Mouse (Mus musculus): ENCODE measurements around the gene Gatb. TPM values are rescaled to one million over a fixed set of nuclear protein-coding genes. Genes with fewer than 3 reads are reported as not detected.

The Gatb gene
- polyA plus RNA-seq, 1 experiment from 2014 or later, result 32.1 TPM

GRCm38 (mm10) chr3:85603811-85604210, 29.9 kb downstream of the Gatb start:
- Histone ChIP-seq H3K27ac (no peak overlapping the region), H3K4me1 (replicated peaks) (peaks cover 5% of the 10 kb centered on the region; the same call in 1 of the 2 replicates), H3K9ac (no peak overlapping the region), H3K9me3 (no peaks in the 10 kb centered on the region), H3K36me3 (no peaks in the 10 kb centered on the region), H3K27me3 (replicated peaks) (no peaks in the 10 kb centered on the region), H3K4me2 (replicated peaks) (no peak overlapping the region), H3K4me3 (replicated peaks) (no peak overlapping the region)
- no peak for ATAC-seq
- WGBS, result 95% methylated on average over 1 of the region's 1 CpGs

GRCm38 (mm10) chr3:85606912-85607311, 33.0 kb downstream of the Gatb start:
- H3K27ac ChIP-seq, result no peak overlapping the region
- no peak overlapping the region for H3K4me2 ChIP-seq (replicated peaks)
- ATAC-seq, result no peak
- no peaks in the 10 kb centered on the region for H3K27me3 ChIP-seq (replicated peaks)
- H3K4me1 ChIP-seq (replicated peaks), result peaks cover 2% of the 10 kb centered on the region; the same call in 1 of the 2 replicates
- no peaks in the 10 kb centered on the region for H3K9me3 ChIP-seq
- H3K36me3 ChIP-seq, result no peaks in the 10 kb centered on the region
- 89% methylated on average over 3 of the region's 3 CpGs for WGBS
- H3K4me3 ChIP-seq (replicated peaks), result no peak overlapping the region
- H3K9ac ChIP-seq, result no peak overlapping the region

GRCm38 (mm10) chr3:85607753-85608152, 33.8 kb downstream of the Gatb start:
- WGBS, result 87% methylated on average over 2 of the region's 2 CpGs
- Histone ChIP-seq H3K36me3 (no peaks in the 10 kb centered on the region), H3K4me1 (replicated peaks) (no peaks in the 10 kb centered on the region), H3K4me3 (replicated peaks) (no peak overlapping the region), H3K4me2 (replicated peaks) (no peak overlapping the region), H3K27ac (no peak overlapping the region), H3K9me3 (no peaks in the 10 kb centered on the region), H3K9ac (no peak overlapping the region), H3K27me3 (replicated peaks) (no peaks in the 10 kb centered on the region)
- ATAC-seq, result no peak

GRCm38 (mm10) chr3:85616389-85616788, 42.5 kb downstream of the Gatb start:
- Histone ChIP-seq H3K27me3 (replicated peaks) (no peaks in the 10 kb centered on the region), H3K4me1 (replicated peaks) (no peaks in the 10 kb centered on the region), H3K9me3 (no peaks in the 10 kb centered on the region), H3K4me2 (replicated peaks) (no peak overlapping the region), H3K9ac (no peak overlapping the region), H3K36me3 (no peaks in the 10 kb centered on the region), H3K4me3 (replicated peaks) (no peak overlapping the region), H3K27ac (no peak overlapping the region)
- ATAC-seq, result no peak
- WGBS, result 91% methylated on average over 1 of the region's 1 CpGs

- Histone ChIP-seq H3K27ac (no peak overlapping the region), H3K36me3 (no peaks in the 10 kb centered on the region), H3K9me3 (no peaks in the 10 kb centered on the region), H3K4me1 (replicated peaks) (no peaks in the 10 kb centered on the region), H3K9ac (no peak overlapping the region), H3K4me2 (replicated peaks) (no peak overlapping the region), H3K4me3 (replicated peaks) (no peak overlapping the region), H3K27me3 (replicated peaks) (no peaks in the 10 kb centered on the region)
- 84% methylated on average over 6 of the region's 6 CpGs for WGBS
- ATAC-seq, result no peak
Observed at GRCm38 (mm10) chr3:85618885-85619284, 45.0 kb downstream of the Gatb start.

GRCm38 (mm10) chr3:85619345-85619744, 45.4 kb downstream of the Gatb start:
- WGBS, result 92% methylated on average over 5 of the region's 5 CpGs
- H3K9ac ChIP-seq, result no peak overlapping the region

GRCm38 (mm10) chr3:85619751-85620150, 45.8 kb downstream of the Gatb start:
- H3K9ac ChIP-seq, result no peak overlapping the region
- no peak overlapping the region for H3K27ac ChIP-seq
- WGBS, result 93% methylated on average over 1 of the region's 1 CpGs
- H3K36me3 ChIP-seq, result no peaks in the 10 kb centered on the region
- H3K4me2 ChIP-seq (replicated peaks), result no peak overlapping the region
- H3K9me3 ChIP-seq, result no peaks in the 10 kb centered on the region
- no peaks in the 10 kb centered on the region for H3K27me3 ChIP-seq (replicated peaks)
- ATAC-seq, result no peak
- no peaks in the 10 kb centered on the region for H3K4me1 ChIP-seq (replicated peaks)
- no peak overlapping the region for H3K4me3 ChIP-seq (replicated peaks)

More at GRCm38 (mm10) chr3:85619345-85619744, 45.4 kb downstream of the Gatb start:
- no peak for ATAC-seq
- Histone ChIP-seq H3K9me3 (no peaks in the 10 kb centered on the region), H3K4me2 (replicated peaks) (no peak overlapping the region), H3K4me3 (replicated peaks) (no peak overlapping the region), H3K27me3 (replicated peaks) (no peaks in the 10 kb centered on the region), H3K27ac (no peak overlapping the region), H3K4me1 (replicated peaks) (no peaks in the 10 kb centered on the region), H3K36me3 (no peaks in the 10 kb centered on the region)

GRCm38 (mm10) chr3:85629895-85630510, 56.1 kb downstream of the Gatb start:
- ATAC-seq, result no peak
- Histone ChIP-seq H3K27ac (no peak overlapping the region), H3K4me2 (replicated peaks) (no peak overlapping the region), H3K4me3 (replicated peaks) (no peak overlapping the region), H3K27me3 (replicated peaks) (no peaks in the 10 kb centered on the region), H3K4me1 (replicated peaks) (no peaks in the 10 kb centered on the region; the same call in 1 of the 2 replicates), H3K9ac (no peak overlapping the region), H3K9me3 (no peaks in the 10 kb centered on the region), H3K36me3 (no peaks in the 10 kb centered on the region)
- 90% methylated on average over 4 of the region's 4 CpGs for WGBS

- no peak overlapping the region for H3K4me2 ChIP-seq (replicated peaks)
- ATAC-seq, result no peak
Observed at GRCm38 (mm10) chr3:85633733-85634132, 59.8 kb downstream of the Gatb start.

GRCm38 (mm10) chr3:85634389-85635125, 60.6 kb downstream of the Gatb start:
- Histone ChIP-seq H3K9me3 (no peaks in the 10 kb centered on the region), H3K4me2 (replicated peaks) (no peak overlapping the region), H3K4me3 (replicated peaks) (no peak overlapping the region), H3K36me3 (no peaks in the 10 kb centered on the region), H3K27me3 (replicated peaks) (no peaks in the 10 kb centered on the region), H3K4me1 (replicated peaks) (no peaks in the 10 kb centered on the region; the same call in 1 of the 2 replicates), H3K27ac (no peak overlapping the region), H3K9ac (no peak overlapping the region)
- no peak for ATAC-seq
- 74% methylated on average over 8 of the region's 8 CpGs for WGBS

More at GRCm38 (mm10) chr3:85633733-85634132, 59.8 kb downstream of the Gatb start:
- no peaks in the 10 kb centered on the region; the same call in 1 of the 2 replicates for H3K4me1 ChIP-seq (replicated peaks)
- WGBS, result 84% methylated on average over 2 of the region's 2 CpGs
- H3K9ac ChIP-seq, result no peak overlapping the region
- no peaks in the 10 kb centered on the region for H3K27me3 ChIP-seq (replicated peaks)
- no peaks in the 10 kb centered on the region for H3K36me3 ChIP-seq
- no peak overlapping the region for H3K4me3 ChIP-seq (replicated peaks)
- H3K9me3 ChIP-seq, result no peaks in the 10 kb centered on the region
- H3K27ac ChIP-seq, result no peak overlapping the region

GRCm38 (mm10) chr3:85635126-85635419, 61.2 kb downstream of the Gatb start:
- no peak overlapping the region for H3K4me2 ChIP-seq (replicated peaks)
- ATAC-seq, result no peak
- H3K27ac ChIP-seq, result no peak overlapping the region

GRCm38 (mm10) chr3:85635591-85635990, 61.7 kb downstream of the Gatb start:
- Histone ChIP-seq H3K4me1 (replicated peaks) (no peaks in the 10 kb centered on the region; the same call in 1 of the 2 replicates), H3K4me2 (replicated peaks) (no peak overlapping the region), H3K9me3 (no peaks in the 10 kb centered on the region), H3K27me3 (replicated peaks) (no peaks in the 10 kb centered on the region), H3K27ac (no peak overlapping the region), H3K36me3 (no peaks in the 10 kb centered on the region), H3K9ac (no peak overlapping the region), H3K4me3 (replicated peaks) (no peak overlapping the region)
- WGBS, result 73% methylated on average over 2 of the region's 2 CpGs
- no peak for ATAC-seq

More at GRCm38 (mm10) chr3:85635126-85635419, 61.2 kb downstream of the Gatb start:
- WGBS, result 60% methylated on average over 2 of the region's 2 CpGs
- H3K4me1 ChIP-seq (replicated peaks), result no peaks in the 10 kb centered on the region; the same call in 1 of the 2 replicates
- H3K9me3 ChIP-seq, result no peaks in the 10 kb centered on the region
- H3K27me3 ChIP-seq (replicated peaks), result no peaks in the 10 kb centered on the region
- no peaks in the 10 kb centered on the region for H3K36me3 ChIP-seq
- no peak overlapping the region for H3K9ac ChIP-seq
- H3K4me3 ChIP-seq (replicated peaks), result no peak overlapping the region
